Mouse (Mus musculus) kidney, adult 8-10 months (tissue): ENCODE data around the gene Polr2m.
"Not testable (repeated sequence)": the region's sequence is repeated elsewhere in the genome, so short reads cannot be mapped to it uniquely, and the experiment has no call there.

ENCODE experiments used
- DNase-seq, 2 experiments: peaks; one replicate each; pipeline ENCODE4 v3.0.0; 2022

Gene Polr2m

DNA sequence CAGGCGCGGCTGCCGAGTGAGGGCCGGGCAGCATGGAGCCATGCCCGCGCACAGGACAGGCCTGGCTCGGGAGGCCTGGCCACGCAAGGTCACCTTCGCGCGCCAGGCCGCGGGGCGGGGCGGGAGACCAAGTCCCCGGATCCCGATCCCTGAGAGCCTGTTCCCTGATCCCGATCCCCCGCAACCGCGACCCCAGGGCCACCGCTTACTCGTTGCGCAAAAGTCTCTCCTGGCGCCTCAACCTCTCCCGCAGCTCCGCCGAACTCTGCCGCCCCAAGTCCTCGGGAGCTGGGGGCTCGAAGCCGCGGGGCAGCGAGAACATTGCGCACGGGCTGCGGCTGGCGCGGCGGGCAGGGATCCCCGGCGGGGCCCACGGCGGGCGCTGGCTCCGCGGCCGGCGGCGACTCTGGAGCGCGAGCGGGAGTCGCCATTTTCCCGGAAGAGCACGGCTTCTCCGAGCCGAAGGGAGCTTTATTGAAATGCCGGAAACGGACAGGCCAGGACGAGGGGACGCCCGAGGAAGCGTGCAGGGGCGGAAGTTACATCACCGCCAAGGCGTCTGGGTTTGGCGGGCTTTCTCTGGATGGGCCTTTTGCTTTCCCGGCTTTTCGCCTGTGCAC lies at the start of gene Polr2m:
Gene Polr2m (minus strand): TSS at position 461 of the 620 bp plus-strand sequence.
- peak; percentile 94 to 96 for DNase-seq

DNA sequence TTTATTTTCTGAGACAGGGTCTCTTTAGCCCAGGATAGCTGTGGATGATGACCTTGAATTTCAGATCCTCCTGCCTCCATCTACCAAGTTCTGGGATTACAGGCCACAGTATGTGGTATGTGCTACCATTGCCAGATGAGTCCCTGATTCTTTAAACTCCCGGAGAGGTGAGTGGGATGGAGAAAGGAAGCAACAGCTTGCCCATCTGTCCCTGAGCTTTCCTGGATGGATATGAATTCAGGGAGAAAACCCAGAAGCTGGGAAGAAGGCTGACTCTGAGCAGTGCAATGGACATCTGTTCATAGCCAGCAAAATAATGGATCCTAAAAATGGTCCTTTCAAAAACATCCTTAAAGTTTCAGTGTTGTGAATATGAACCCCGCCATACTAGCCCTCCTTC lies 49.3 kb upstream of the Polr2m start:
- no peak for DNase-seq

DNA sequence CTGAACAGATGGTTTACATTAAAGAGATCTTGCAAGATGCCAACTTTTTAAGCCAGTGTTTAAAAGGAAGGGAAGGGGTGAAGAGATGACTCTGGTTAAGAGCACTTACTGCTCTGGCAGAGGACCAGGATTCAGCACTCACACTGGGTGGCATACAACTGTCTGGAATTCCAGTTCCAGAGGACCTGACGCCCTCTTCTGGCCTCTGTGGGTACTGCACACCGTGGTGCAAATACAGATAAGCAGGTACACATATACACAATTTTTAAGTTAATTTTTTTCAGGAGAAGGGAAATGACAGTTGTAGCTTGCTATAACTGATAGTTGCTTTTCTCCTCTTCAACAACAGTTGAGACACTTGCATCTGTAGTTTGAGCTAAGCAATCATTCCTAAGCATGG lies 44.2 kb upstream of the Polr2m start:
- no peak for DNase-seq

DNA sequence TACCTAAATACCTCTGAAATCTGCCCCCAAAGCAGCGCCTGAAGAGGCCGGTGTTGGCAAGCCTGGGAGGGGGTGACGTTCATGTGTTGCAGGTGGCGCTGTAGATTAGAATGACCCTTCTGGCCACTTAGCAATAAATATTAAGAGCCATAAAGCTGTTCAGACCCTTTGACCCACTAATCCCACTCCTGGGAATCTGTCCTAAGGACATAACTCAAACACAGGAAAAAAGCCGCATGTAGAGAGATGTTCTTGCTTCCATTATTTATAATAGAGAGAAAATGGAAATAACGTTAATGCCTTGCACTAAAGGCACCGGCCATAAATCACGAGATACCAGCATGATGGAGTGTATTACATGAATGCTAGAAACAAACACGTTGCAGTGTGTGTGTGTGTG lies 41.7 kb upstream of the Polr2m start:
- no peak for DNase-seq

DNA sequence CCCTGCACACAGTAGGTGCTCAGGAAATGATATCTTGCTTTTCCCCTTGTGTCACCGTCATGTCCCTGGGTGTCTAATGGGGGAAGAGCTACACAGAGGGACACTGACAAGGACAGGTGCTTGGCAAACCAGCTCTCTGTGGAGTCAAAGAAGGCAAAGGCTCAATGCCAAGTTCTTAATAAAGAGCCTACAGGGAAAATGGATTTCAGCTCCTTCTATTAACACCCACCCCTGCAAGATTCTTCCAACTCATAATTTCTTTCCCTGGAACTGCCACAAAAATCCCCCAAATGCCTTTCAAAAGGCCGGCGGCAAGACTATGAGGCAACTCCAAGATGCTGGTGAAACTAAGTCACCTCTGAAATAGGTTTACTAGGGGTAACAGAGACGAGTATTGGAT lies 38.2 kb upstream of the Polr2m start:
- DNase-seq = no peak

DNA sequence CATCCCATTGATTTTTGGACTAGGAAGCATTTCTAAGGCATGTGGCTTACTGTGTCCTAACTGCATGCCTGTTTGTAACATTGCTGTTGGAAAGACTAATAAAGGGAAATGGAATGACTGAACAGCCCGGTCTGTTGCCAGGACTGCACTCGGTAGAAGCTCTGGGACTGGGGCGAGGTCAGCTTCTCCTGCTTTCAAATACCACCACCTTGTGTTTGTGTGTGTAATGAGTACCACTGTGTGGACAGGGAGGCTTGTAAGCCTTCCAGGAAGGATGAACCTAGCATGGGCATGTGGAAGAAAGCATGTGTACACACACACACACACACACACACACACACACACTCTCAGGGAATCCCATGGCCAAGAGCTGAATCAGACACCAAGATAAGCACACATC lies 34.1 kb upstream of the Polr2m start:
- DNase-seq = no peak

DNA sequence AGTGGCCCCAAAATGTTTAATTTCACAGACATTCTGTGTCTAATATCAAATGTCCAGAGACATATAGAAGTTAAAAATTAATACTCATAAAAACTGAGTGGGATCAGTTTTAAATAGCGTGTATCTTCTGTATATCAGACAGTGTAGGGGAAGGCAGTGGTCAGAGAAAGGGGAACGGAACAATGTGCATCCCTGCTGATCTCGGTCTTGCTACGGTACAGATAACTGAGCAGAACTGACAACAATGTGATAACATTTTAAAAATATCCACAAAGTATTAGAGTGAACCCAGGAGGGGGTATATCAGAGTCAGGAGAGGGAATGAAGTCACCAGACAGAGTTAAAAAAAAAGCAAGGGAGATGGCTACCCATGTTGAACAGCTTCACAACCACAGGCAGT lies 31.8 kb upstream of the Polr2m start:
- no peak for DNase-seq

DNA sequence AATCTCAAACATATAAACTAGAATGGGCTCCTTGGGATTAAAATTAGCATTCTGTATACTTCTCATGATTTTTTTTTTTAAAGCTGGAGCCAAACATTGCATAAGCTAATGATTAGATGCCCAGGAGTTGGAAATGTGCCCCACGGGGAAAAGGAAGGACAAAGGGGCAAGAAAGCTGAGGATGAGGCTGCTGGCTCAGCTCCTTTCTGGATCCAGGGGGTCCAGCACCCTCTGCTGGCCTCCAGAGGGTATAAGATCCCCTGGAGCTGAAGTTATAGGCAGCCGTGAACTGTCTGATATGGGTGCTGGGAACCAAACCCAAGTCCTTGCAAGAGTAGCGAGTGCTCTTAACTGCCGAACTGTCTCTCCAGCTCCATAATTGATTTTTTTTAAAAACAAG lies 30.1 kb upstream of the Polr2m start:
- peak; percentile 65 to 74 for DNase-seq

DNA sequence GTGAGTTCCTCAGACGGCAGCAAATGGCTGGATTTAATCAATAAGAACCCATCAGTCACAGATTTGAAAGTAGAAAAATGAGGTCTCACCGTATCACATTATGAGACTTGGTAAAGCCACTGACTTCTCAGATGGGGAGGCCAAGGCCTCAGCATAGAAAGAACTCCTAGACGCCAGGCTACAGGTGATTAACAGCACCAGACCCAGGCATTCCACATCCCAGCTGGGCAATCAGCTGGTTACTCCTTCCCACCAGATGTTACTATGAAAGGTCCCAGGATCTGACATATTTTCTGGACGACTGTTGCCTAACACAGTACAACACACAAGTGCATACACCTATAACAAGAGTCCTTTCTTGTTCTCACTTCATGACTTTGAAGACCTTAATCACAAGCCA lies 27.8 kb upstream of the Polr2m start:
- DNase-seq = no peak

DNA sequence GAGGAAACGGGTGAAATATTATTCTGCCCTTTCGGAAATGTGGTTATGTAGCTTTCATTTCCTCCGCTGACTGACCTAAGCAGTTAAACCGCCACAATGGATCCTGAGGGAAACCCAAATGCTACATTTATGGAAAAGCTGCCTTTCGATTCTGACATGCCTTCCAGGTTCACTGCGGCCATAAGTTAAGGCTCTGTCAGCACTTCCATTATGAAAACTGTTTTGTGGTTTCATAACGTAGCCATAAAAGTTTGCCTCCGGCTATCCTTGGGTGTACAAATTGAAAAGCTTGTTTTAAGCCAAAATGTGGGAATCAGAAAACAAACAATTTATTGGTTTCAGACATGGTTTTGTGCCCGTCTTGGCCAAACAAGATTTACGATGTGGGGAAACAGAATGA lies 27.2 kb upstream of the Polr2m start:
- no peak for DNase-seq

DNA sequence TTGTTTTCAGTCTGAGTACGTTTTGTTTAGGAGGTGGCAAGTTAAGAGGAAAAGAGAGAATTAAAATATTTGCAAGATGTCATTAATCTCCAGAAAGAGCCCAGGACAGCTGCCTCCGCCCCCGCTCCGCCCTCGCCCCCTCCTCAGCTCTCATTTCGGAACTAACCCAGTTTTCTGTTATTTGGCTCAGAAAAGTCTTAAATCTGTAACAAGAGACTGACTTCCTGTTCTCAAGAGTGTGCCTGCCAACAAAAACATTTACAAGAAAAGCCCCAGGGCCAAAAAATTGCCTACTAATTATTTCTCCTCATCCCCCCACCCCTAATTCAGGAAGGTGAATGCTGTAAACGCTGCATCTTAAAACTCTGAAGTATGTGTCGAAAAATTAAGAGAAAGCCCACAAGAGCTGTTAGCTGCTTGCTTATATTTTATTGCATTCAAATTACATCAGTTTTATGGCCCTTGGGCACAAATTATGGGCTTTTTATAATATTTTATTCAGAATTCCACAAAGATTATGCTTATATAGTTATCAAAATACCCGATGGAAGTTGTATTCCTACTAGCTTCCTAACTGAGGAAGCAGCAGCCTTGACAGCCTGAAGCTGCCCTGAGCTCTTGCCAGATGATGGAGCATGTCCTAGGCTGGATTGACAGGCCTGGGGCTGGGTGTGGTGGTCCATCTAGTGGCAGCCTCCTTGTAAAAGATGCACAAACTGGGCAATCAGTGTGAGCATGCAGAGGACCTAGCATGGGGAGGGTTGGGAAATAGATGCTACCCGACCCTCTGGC lies 12.9 kb upstream of the Polr2m start:
- no peak for DNase-seq

DNA sequence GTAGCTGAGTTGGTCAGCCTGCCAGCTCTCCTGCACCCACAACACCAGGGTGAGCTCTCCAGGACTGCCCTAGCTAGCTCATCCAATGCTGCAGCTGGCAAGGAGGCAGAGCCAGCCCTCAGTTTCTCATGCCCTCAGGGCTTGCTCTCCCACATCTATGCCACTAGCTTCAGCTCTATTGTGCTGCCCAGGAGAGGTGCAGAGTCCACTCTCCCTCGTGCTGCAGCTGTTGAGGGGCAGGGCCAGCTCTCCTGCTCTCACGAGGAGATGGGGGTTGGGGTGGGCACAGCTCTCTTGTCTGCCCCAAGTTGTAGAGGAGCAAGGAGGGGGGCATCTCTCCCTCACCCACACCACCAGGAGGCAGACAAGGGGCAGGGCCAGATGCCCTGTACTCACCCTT lies 10.9 kb upstream of the Polr2m start:
- DNase-seq = peak; percentile 36 to 47

DNA sequence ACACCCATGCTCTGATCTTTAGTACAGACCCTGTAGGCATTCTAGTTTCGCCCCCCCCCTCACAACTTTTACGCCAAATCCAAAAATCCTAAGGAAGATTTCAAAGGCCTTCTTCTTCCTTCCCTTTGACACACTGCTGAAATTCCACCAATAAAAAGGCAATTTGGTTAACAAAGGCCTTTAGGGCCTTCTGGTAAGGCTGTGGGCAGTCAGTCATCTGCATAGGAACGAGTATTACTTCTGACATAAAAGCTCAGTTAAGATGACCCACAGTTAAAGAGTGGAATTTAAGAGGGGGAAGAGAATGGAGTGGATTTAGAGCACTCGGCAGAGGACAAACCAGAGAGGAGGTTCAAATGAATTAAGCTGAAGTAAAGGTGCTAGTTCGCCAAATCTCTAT lies 8.0 kb upstream of the Polr2m start:
- DNase-seq = no peak

DNA sequence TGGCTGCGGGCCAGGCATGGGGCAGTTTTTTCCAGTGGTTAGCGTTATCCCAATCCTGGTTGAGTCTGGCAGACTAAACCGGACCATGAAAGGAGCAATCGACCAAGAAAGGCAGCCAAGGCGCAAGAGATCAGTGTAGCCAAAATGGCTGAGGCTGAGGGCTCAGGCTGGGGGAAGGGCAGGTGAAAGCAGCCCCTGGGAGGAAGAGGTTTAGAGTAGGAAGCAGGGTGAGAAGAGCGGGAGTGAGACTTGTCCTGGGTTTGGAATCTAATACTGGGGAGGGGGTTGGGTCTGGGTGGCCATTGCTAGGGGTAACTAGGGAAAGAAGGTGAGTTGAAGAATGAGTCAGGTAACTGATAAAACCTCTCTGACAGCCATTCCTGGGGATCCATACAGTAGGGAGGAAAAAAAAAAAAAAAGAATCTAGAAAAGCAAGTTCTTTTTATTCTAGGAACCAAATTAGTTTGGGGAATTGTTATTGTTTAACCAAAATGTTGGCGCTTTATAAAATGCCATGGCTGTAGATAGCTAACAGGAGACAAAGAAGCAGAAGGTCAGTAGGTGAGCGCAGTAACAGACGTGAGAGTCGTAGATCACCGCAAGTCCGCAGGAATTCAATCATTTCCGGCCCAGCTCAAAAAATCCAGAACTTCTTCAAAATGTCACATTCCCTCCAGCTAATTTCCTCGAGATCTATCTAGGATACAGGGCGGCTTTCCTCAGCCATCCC lies 6.7 kb upstream of the Polr2m start:
- DNase-seq = no peak

DNA sequence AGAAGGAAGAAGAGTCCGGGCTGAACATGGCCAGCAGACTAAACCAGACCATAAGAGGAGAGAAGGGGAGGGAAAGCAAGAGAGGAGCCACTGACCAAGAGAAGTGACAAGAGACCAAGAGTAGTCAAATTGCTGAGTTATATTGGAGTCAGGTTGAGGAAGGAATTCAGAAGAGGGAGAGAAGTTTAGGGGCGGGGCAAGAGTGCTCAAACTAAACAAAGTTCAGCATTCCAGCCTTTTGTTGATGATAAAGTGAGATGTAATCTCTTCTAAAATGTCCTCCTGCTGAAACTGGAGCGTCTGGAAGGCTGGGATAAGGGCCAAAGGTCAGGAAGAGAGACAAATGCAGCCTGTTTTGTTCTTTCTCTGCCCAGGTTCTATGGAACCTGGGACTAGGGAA lies 4.3 kb upstream of the Polr2m start:
- DNase-seq = no peak

DNA sequence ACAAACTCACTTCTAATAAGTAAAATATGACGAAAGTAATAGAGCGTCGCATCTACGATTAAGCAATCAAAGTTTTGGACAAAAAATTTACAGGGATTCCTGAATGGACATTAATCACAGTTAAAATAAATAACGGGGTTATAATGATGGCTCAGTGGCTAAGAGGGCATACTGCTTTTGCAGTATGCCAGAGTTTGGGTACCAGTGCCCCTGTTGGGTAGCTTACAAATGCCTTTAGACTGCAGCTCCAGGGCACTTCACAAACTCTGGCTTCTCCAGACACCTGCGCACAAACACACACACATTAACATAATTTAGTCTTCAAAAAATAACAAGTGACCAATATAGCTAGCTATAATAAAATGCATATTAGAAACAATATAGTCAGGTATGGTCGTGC lies 392 bp upstream of the Polr2m start:
- no peak for DNase-seq

DNA sequence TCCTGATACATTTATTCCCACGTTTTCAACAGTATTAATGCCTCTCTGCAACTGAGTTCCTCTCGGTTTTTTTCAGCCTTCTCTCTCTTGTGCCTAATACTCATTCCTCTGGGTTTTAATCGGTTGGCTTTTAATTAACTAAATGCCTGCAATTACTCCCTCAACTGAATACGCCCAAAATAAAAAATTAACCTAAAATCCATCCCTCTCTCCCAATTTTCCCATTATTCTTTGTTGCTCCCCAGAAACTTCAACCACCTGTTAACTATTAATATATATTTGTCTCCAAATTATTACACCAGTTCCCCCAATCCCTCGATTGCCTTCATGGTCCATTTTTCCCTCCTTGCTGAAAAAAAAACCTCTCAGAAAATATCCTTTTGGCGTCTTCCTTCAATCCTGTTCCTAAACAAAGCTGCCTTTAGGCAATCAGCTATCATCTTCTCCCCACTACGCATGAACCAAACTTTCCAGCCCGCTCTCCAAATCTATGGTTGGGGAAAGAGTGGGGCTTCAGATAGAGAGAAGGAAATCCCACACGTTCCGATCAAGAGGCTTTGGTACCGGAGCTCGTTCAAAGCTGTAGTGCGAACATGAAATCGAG lies 762 bp downstream of the Polr2m start:
- peak in 1 of 2 experiments; percentile 72 for DNase-seq

DNA sequence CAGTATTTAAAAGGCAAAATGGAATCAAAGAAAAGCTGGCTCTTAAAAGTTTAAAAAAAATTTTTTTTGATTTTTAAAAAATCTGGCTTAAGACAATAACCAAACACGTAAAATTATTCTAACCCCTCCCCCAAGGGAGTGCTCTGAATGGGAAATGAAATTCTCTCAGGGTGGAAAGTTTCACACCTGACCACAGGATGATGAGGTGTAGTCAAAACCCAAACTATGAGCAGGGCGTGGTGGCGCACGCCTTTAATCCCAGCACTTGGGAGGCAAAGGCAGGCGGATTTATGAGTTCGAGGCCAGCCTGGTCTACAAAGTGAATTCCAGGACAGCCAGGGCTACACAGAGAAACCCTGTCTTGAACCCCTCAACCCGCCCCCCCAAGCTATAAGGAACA lies 1.9 kb downstream of the Polr2m start:
- not testable (repeated sequence) for DNase-seq

DNA sequence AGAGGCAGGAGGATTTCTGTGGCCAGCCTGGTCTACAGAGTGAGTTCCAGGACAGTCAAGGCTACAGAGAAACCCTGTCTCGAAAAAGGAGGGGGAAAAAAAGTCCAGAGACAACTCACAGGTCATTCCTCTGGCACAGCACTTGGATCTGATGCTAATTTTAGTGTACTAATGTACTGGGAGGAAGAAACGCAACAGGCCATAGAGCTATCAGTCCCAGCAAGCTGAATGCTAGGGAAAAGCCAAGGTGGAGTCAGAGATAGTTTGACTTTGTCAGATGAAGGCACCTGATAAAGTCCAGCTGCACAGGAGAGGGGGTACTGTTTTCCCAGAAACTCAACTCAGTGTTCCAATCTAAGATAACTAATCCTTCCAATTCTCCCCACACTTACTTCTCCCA lies 5.4 kb downstream of the Polr2m start:
- no peak for DNase-seq

DNA sequence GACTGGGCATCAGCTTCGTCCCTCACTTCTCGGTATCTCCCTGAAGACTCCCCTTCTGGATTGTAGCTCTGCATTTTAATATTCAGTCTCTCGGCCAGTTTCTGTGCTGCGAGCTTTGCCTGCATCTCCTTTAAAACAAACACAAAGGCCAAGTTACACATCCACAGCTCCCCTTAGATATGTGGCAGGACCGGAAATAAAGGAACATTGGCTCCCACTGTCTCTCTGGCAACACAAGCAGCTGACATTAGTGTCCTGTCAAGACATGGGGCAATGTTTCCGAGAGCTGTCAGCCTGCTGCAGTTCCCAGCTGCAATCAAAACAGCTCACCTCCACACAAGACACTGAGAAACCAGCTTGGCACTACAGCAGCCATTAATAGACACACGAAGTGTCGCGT lies 6.3 kb downstream of the Polr2m start:
- no peak for DNase-seq

DNA sequence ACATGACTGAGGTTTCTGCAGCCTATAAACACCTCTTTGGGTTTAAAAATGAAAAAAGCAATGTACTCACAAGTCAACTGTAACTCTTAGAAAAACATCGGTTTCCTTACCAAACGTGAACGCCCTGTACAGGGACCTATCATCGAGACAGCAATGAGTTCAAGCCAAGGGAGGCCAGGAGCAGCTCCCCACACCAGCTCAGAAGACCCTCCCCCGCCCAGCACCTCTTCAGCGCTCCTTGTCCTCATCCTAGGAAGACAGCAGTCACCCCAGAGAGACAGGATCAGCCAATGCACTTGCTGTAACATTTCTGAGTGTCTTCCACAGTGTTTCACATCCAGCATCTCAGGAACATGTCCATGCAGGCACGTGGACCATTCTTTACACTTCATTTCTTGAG lies 7.1 kb downstream of the Polr2m start:
- no peak for DNase-seq

DNA sequence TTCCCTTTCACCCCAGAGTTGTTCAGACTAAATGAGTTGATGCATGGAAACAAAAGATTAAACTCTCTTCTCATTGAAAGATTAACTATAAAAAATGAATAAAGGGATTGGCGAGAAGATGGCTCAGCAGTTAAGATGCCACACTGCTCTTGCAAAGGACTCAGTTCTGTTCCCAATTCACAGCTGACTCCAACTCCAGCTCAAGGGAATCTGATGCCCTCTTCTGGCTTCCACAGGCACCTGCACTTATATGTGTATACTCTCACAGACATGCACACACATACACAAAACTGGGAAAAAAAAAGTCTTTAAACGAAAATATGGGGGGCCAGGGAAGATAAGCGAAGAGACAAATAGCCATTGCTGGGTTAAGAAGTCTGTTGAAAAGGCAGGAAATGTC lies 9.1 kb downstream of the Polr2m start:
- DNase-seq = no peak

DNA sequence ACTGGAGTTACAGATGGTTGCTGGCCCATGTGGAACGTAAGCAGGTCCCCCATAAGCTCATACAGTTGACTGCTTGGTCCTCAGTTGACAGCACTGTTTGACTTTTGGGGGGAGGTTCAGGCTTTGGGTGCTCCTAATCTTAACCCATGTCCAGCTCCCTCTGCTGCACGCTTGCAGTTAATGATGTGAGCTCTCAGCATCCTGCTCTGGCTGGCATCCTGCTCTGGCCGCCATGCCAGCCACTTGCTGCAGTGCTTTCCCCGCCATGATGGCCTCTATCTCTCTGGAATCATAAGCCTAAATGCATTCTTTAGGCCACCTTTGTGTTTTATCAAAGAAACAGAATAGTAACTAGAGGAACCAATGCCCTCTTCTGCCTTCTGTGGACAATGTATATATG lies 10.2 kb downstream of the Polr2m start:
- DNase-seq = no peak

DNA sequence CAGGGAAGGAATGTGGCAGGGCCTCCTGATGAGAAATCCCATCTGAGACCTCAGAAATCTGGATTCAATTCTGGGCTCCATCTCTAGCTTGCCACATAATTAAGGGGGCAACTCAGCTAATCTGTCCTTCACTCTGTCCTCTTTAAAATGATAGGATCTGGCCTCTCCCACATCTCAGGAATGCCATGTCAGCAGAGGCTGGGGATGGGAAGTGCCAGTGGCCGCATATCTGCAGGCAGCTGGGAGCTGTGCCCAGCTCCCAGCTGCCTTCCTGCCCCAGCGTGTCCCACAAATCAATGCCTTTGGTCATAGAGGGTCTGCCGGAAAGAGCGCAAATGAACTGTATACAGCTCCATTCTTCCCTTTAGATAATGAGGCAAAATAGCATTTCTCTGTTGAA lies 18.3 kb downstream of the Polr2m start:
- DNase-seq = no peak
